Comparison of ENCODE assay signal across 10 mouse cellular contexts in the genomic region with DNA sequence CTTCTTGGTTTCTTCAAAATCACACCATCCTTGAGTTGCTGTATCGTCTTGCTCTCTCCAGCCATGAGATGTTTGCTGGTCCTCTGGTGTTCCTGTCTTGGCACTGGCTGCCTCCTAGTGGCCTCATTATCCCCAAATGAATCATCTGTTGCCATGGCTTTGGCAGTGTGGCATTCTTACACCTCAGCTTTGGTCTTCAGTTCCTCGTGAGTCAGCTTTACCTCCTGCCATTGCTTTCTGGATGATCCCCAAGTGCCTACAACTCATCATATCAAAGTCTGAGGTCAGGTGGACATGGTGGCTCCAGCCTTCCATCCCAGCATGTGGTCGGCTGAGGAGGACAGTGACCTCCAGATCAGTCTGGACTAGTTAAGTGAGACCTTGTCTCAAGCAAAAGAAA.
"Had no signal": no experiment of that assay in that cellular context is flagged by ENCODE, and none has a peak within 500 bp of the region (broad histone marks: within the 10 kb centered on the region; RNA-seq: fewer than 3 reads in every experiment).

No protein-coding gene starts in this region.

- H3K4me1 ChIP-seq: midbrain, embryonic 12.5 days had no signal

- H3K4me3 ChIP-seq: limb, embryonic 13.5 days; midbrain, embryonic 12.5 days had no signal

- H3K27me3 ChIP-seq: limb, embryonic 13.5 days; midbrain, embryonic 12.5 days had no signal

- DNase-seq: kidney, postnatal 36 days; layer of hippocampus, adult 9-11 months; layer of hippocampus, postnatal 36 days; left cerebral cortex, postnatal 4 days; lung, adult 18-20 months; right cerebral cortex, postnatal 25 days; thymus, postnatal 4 days had no signal

- H3K9me3 ChIP-seq: limb, embryonic 13.5 days; midbrain, embryonic 12.5 days had no signal

- H3K4me2 ChIP-seq: limb, embryonic 13.5 days; midbrain, embryonic 12.5 days had no signal

- H3K36me3 ChIP-seq: midbrain, embryonic 12.5 days had no signal

- H3K27ac ChIP-seq: limb, embryonic 13.5 days; liver, embryonic 14.5 days; midbrain, embryonic 12.5 days had no signal

- H3K9ac ChIP-seq: limb, embryonic 13.5 days; liver, embryonic 14.5 days; midbrain, embryonic 12.5 days had no signal
